Mouse (Mus musculus): Measurements from ENCODE around the gene Klrb1b. TPM values are rescaled to one million over a fixed set of nuclear protein-coding genes. Genes with fewer than 3 reads are reported as not detected.

Gene Klrb1b
- polyA plus RNA-seq, 1 experiment from 2014 or later: not detected

- Histone ChIP-seq H3K4me2 (replicated peaks) (peak overlapping the region; percentile 65), H3K9me3 (no peaks in the 10 kb centered on the region), H3K4me1 (peaks cover 9% of the 10 kb centered on the region; the same call in 1 of the 2 replicates), H3K27me3 (replicated peaks) (no peaks in the 10 kb centered on the region), H3K27ac (no peak overlapping the region; the same call in 1 of the 2 replicates), H3K36me3 (no peaks in the 10 kb centered on the region), H3K4me3 (peak overlapping the region; percentile 60), H3K9ac (peak overlapping the region; percentile 33)
- ATAC-seq (ENCODE audit: low FRiP score, low read depth): peak; percentile 6; the same call in 1 of the 2 replicates
- under 1% methylated on average over 17 of the region's 17 CpGs for WGBS
Measured at GRCm38 (mm10) chr6:128839266-128839771, 13.2 kb upstream of the Klrb1b start.

GRCm38 (mm10) chr6:128838342-128839265, 12.5 kb upstream of the Klrb1b start:
- 1% methylated on average over 49 of the region's 49 CpGs for WGBS
- Histone ChIP-seq H3K9ac (peak overlapping the region; percentile 64), H3K9me3 (no peaks in the 10 kb centered on the region), H3K36me3 (no peaks in the 10 kb centered on the region), H3K4me3 (peak overlapping the region; percentile 60), H3K4me2 (replicated peaks) (peak overlapping the region; percentile 65), H3K27ac (peak overlapping the region; percentile 47; the same call in 1 of the 2 replicates), H3K4me1 (peaks cover 9% of the 10 kb centered on the region; the same call in 1 of the 2 replicates), H3K27me3 (replicated peaks) (no peaks in the 10 kb centered on the region)
- ATAC-seq (ENCODE audit: low FRiP score, low read depth): peak; percentile 62

GRCm38 (mm10) chr6:128837454-128838341, 11.6 kb upstream of the Klrb1b start:
- Histone ChIP-seq H3K27ac (no peak overlapping the region), H3K9ac (peak overlapping the region; percentile 64), H3K4me3 (peak overlapping the region; percentile 60), H3K4me2 (replicated peaks) (peak overlapping the region; percentile 65), H3K36me3 (no peaks in the 10 kb centered on the region), H3K9me3 (no peaks in the 10 kb centered on the region), H3K4me1 (peaks cover 9% of the 10 kb centered on the region; the same call in 1 of the 2 replicates), H3K27me3 (replicated peaks) (no peaks in the 10 kb centered on the region)
- peak; percentile 27 for ATAC-seq (ENCODE audit: low FRiP score, low read depth)
- 2% methylated on average over 14 of the region's 14 CpGs for WGBS

DNA sequence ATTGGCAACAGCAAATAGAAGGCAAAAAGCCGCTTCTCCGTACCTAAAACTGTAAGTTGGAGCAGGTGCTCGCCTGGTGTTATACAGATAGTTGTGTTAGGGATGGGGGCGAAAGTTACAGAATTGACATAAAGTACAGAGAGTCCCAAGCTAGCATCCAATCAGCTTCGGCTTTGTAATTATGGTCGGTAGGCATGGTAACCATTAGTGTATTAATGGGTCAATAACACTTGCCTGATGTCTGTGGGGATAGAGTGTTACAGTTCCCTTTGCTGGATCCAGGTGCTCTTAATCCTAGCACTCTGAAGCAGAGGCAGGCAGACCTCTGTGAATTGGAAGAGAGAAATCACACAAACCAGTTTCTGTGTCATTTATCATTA, 10.8 kb upstream of the Klrb1b start:
- Histone ChIP-seq H3K27me3 (replicated peaks) (no peaks in the 10 kb centered on the region), H3K9me3 (no peaks in the 10 kb centered on the region), H3K9ac (no peak overlapping the region), H3K4me2 (replicated peaks) (peak overlapping the region; percentile 65), H3K4me3 (no peak overlapping the region), H3K4me1 (peaks cover 5% of the 10 kb centered on the region; the same call in 1 of the 2 replicates), H3K27ac (no peak overlapping the region), H3K36me3 (no peaks in the 10 kb centered on the region)
- WGBS: 89% methylated on average over 6 of the region's 6 CpGs
- ATAC-seq (ENCODE audit: low FRiP score, low read depth): no peak

GRCm38 (mm10) chr6:128836191-128836954, 10.2 kb upstream of the Klrb1b start:
- Histone ChIP-seq H3K27me3 (replicated peaks) (no peaks in the 10 kb centered on the region), H3K9ac (no peak overlapping the region), H3K9me3 (no peaks in the 10 kb centered on the region), H3K4me1 (peaks cover 4% of the 10 kb centered on the region; the same call in 1 of the 2 replicates), H3K4me2 (replicated peaks) (no peak overlapping the region), H3K36me3 (no peaks in the 10 kb centered on the region), H3K4me3 (no peak overlapping the region), H3K27ac (no peak overlapping the region)
- WGBS: 83% methylated on average over 8 of the region's 8 CpGs
- ATAC-seq (ENCODE audit: low FRiP score, low read depth): no peak

GRCm38 (mm10) chr6:128835571-128835970, 9.4 kb upstream of the Klrb1b start:
- no peak for ATAC-seq (ENCODE audit: low FRiP score, low read depth)
- H3K4me3 ChIP-seq: no peak overlapping the region
- H3K4me2 ChIP-seq (replicated peaks): no peak overlapping the region
- H3K4me1 ChIP-seq: peaks cover 4% of the 10 kb centered on the region; the same call in 1 of the 2 replicates
- H3K27me3 ChIP-seq (replicated peaks): no peaks in the 10 kb centered on the region
- 80% methylated on average over 4 of the region's 4 CpGs for WGBS
- no peaks in the 10 kb centered on the region for H3K36me3 ChIP-seq
- no peak overlapping the region for H3K27ac ChIP-seq
- no peaks in the 10 kb centered on the region for H3K9me3 ChIP-seq
- no peak overlapping the region for H3K9ac ChIP-seq

GRCm38 (mm10) chr6:128833046-128833445, 6.9 kb upstream of the Klrb1b start:
- WGBS: 88% methylated on average over 10 of the region's 10 CpGs
- ATAC-seq (ENCODE audit: low FRiP score, low read depth): no peak

GRCm38 (mm10) chr6:128829837-128830236, 3.7 kb upstream of the Klrb1b start:
- H3K9me3 ChIP-seq: no peaks in the 10 kb centered on the region
- no peaks in the 10 kb centered on the region for H3K27me3 ChIP-seq (replicated peaks)
- no peak overlapping the region for H3K27ac ChIP-seq
- H3K4me2 ChIP-seq (replicated peaks): no peak overlapping the region
- 65% methylated on average over 4 of the region's 4 CpGs for WGBS
- H3K4me1 ChIP-seq: no peaks in the 10 kb centered on the region
- H3K9ac ChIP-seq: no peak overlapping the region
- no peak for ATAC-seq (ENCODE audit: low FRiP score, low read depth)
- no peak overlapping the region for H3K4me3 ChIP-seq
- H3K36me3 ChIP-seq: no peaks in the 10 kb centered on the region

More at GRCm38 (mm10) chr6:128833046-128833445, 6.9 kb upstream of the Klrb1b start:
- no peaks in the 10 kb centered on the region for H3K27me3 ChIP-seq (replicated peaks)
- H3K9me3 ChIP-seq: no peaks in the 10 kb centered on the region
- H3K27ac ChIP-seq: no peak overlapping the region
- H3K4me2 ChIP-seq (replicated peaks): no peak overlapping the region
- H3K9ac ChIP-seq: no peak overlapping the region
- H3K4me1 ChIP-seq: peaks cover 4% of the 10 kb centered on the region; the same call in 1 of the 2 replicates
- no peak overlapping the region for H3K4me3 ChIP-seq
- H3K36me3 ChIP-seq: no peaks in the 10 kb centered on the region

- no peaks in the 10 kb centered on the region for H3K36me3 ChIP-seq
- 92% methylated on average over 3 of the region's 3 CpGs for WGBS
- no peak for ATAC-seq (ENCODE audit: low FRiP score, low read depth)
Measured at GRCm38 (mm10) chr6:128826781-128827180, 650 bp upstream of the Klrb1b start.

GRCm38 (mm10) chr6:128818083-128818802, 7.9 kb downstream of the Klrb1b start:
- no peak overlapping the region for H3K9ac ChIP-seq
- no peak for ATAC-seq (ENCODE audit: low FRiP score, low read depth)
- no peaks in the 10 kb centered on the region for H3K4me1 ChIP-seq
- no peak overlapping the region for H3K27ac ChIP-seq
- no peaks in the 10 kb centered on the region for H3K9me3 ChIP-seq
- no peak overlapping the region for H3K4me2 ChIP-seq (replicated peaks)
- no peak overlapping the region for H3K4me3 ChIP-seq
- no peaks in the 10 kb centered on the region for H3K36me3 ChIP-seq
- 85% methylated on average over 4 of the region's 4 CpGs for WGBS
- H3K27me3 ChIP-seq (replicated peaks): no peaks in the 10 kb centered on the region

More at GRCm38 (mm10) chr6:128826781-128827180, 650 bp upstream of the Klrb1b start:
- Histone ChIP-seq H3K27ac (no peak overlapping the region), H3K4me1 (no peaks in the 10 kb centered on the region), H3K9ac (no peak overlapping the region), H3K4me2 (replicated peaks) (no peak overlapping the region), H3K27me3 (replicated peaks) (no peaks in the 10 kb centered on the region), H3K4me3 (no peak overlapping the region), H3K9me3 (no peaks in the 10 kb centered on the region)

DNA sequence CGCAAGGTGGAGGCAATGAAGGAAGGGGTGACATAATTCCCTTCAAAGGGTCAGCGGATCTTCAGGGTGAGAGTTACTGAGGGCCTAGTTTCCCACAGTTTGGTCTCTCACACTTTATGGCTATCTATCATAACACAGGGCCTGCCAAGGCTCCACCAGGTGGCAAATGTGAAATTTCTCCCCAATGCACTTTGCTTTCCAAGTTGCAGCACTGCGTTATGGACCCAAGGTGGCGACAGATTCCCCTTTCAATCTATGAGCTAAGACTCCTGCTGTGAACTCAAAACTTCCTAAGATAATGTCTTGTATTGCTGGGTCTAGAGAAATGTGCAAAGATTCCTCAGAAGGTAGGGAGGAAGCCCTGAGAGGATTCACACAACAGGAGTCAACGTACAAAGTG, 17.6 kb downstream of the Klrb1b start:
- Histone ChIP-seq H3K4me3 (no peak overlapping the region), H3K4me2 (replicated peaks) (no peak overlapping the region), H3K4me1 (no peaks in the 10 kb centered on the region), H3K27ac (no peak overlapping the region), H3K9ac (no peak overlapping the region), H3K9me3 (no peaks in the 10 kb centered on the region), H3K36me3 (no peaks in the 10 kb centered on the region), H3K27me3 (replicated peaks) (no peaks in the 10 kb centered on the region)
- 93% methylated on average over 5 of the region's 5 CpGs for WGBS
- no peak for ATAC-seq (ENCODE audit: low FRiP score, low read depth)
